Mouse (Mus musculus): ENCODE data around the gene Iscu. TPM values are rescaled to one million over a fixed set of nuclear protein-coding genes. Genes with fewer than 3 reads are reported as not detected.
A peak's percentile ranks its signal among the peaks of the same experiment; 100 is the strongest.
"Not testable (repeated sequence)": the region's sequence is repeated elsewhere in the genome, so short reads cannot be mapped to it uniquely, and the experiment has no call there.

Gene Iscu
- total RNA-seq, 2 experiments from 2014 or later, result 89.1 to 98.0 TPM

- DNase-seq (ENCODE audit: low spot score in 2 of 2), result no peak
Observed at GRCm38 (mm10) chr5:113751521-113752157, 20.9 kb upstream of the Iscu start.

- DNase-seq (ENCODE audit: low spot score in 2 of 2), result no peak
Observed at GRCm38 (mm10) chr5:113755347-113756030, 17.1 kb upstream of the Iscu start.

GRCm38 (mm10) chr5:113761585-113761984 lies 11.0 kb upstream of the Iscu start:
- DNase-seq (ENCODE audit: low spot score in 2 of 2), result no peak

- DNase-seq (ENCODE audit: low spot score in 2 of 2), result no peak
Observed at GRCm38 (mm10) chr5:113764426-113764825, 8.1 kb upstream of the Iscu start.

- DNase-seq (ENCODE audit: low spot score in 2 of 2), result no peak
Observed at GRCm38 (mm10) chr5:113765641-113766526, 6.7 kb upstream of the Iscu start.

- DNase-seq (ENCODE audit: low spot score in 2 of 2), result no peak
Observed at GRCm38 (mm10) chr5:113768806-113769205, 3.7 kb upstream of the Iscu start.

- DNase-seq (ENCODE audit: low spot score in 2 of 2), result peak; percentile 91 to 94
Observed at GRCm38 (mm10) chr5:113771213-113772162, 1.1 kb upstream of the Iscu start.

GRCm38 (mm10) chr5:113772905-113773519 lies 464 bp downstream of the Iscu start:
- no peak for DNase-seq (ENCODE audit: low spot score in 2 of 2)

GRCm38 (mm10) chr5:113773664-113774063 lies 1.1 kb downstream of the Iscu start:
- DNase-seq (ENCODE audit: low spot score in 2 of 2), result peak; percentile 82 to 88

GRCm38 (mm10) chr5:113775585-113775984 lies 3.0 kb downstream of the Iscu start:
- no peak for DNase-seq (ENCODE audit: low spot score in 2 of 2)

GRCm38 (mm10) chr5:113776128-113776895 lies 3.8 kb downstream of the Iscu start:
- no peak for DNase-seq (ENCODE audit: low spot score in 2 of 2)

- DNase-seq (ENCODE audit: low spot score in 2 of 2), result no peak
Observed at GRCm38 (mm10) chr5:113776896-113777226, 4.3 kb downstream of the Iscu start.

- not testable (repeated sequence) for DNase-seq (ENCODE audit: low spot score in 2 of 2)
Observed at GRCm38 (mm10) chr5:113777728-113778127, 5.2 kb downstream of the Iscu start.

- DNase-seq (ENCODE audit: low spot score in 2 of 2), result no peak
Observed at GRCm38 (mm10) chr5:113779569-113779968, 7.0 kb downstream of the Iscu start.

GRCm38 (mm10) chr5:113780082-113780752 lies 7.7 kb downstream of the Iscu start:
- DNase-seq (ENCODE audit: low spot score in 2 of 2), result no peak

- no peak for DNase-seq (ENCODE audit: low spot score in 2 of 2)
Observed at GRCm38 (mm10) chr5:113780763-113781162, 8.2 kb downstream of the Iscu start.

GRCm38 (mm10) chr5:113781254-113781653 lies 8.7 kb downstream of the Iscu start:
- no peak for DNase-seq (ENCODE audit: low spot score in 2 of 2)

- DNase-seq (ENCODE audit: low spot score in 2 of 2), result no peak
Observed at GRCm38 (mm10) chr5:113781875-113782274, 9.3 kb downstream of the Iscu start.

- no peak for DNase-seq (ENCODE audit: low spot score in 2 of 2)
Observed at GRCm38 (mm10) chr5:113782624-113783023, 10.1 kb downstream of the Iscu start.

All from layer of hippocampus, postnatal 14 days (tissue).